Mouse (Mus musculus): ENCODE measurements around the gene Mgat1.

Gene Mgat1

DNA sequence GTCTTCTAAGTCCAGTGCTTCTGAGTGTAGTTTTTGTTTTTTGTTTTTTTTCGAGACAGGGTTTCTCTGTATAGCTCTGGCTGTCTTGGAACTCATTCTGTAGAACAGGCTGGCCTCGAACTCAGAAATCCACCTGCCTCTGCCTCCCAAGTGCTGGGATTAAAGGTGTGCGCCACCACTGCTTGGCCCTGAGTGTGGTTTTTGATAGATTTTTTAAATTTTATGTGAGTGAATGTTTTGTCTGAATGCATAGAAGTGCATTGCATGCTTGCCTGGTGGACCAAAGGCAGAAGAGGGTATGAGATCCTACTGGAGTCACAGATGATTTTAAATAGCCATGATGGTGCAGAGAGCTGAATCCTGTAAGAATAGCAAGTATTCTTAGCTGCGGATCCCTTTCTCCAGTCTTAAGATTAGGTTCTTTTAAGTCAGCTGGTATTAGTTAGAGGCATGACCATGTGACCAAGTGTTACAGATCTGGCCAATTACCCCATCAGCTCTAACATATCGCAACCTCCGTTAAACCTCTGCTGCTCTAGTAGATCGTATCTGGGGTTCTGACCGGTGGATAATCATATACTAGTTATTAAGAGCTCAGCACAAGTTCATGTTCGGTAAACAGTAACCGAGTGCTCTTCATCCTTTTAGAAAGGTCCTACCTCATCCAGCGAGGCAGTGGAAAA is 906 bp upstream of the Mgat1 start:
- DNase-seq (ENCODE audit: low spot score): no peak

- DNase-seq (ENCODE audit: low spot score): no peak
Observed at GRCm38 (mm10) chr11:49244595-49244930, 572 bp downstream of the Mgat1 start.

GRCm38 (mm10) chr11:49245176-49245575 is 1.2 kb downstream of the Mgat1 start:
- no peak for DNase-seq (ENCODE audit: low spot score)

DNA sequence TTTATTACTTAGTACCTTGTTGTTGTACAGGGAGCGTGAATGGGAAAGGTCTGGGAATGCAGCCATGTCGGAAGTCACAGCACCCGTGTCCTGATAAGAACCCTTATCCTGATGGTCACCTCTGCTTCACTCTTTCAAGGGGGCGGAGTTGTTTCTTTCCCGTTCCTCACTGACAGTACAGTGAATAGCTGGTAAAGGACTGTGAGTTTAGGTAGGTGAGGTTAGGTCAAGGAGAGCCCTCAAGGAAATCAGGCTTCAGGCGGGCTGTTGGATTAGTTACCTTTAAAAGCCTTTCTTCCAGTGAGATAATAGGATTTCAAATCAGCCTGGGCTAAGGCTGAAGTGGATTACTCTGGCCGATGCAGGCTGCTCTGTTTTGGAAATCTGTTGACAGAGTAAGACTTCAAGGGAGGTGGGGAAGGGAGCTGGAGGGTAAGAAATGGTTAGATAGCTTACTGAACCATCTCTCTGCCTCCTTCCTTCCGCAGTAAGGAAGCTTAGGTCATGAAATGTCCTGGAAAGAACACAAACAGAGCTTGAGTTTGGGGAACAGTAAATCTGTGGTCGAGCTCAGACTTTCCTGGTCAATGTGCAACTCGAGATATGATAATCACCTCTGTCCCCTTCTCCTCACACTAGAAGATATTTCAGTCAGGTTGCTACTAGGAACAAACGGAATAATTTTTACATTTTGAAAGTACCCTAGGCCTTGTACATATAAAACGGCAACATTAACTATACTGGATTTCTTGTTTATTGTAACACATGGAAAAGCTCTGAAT is 1.8 kb downstream of the Mgat1 start:
- no peak for DNase-seq (ENCODE audit: low spot score)

DNA sequence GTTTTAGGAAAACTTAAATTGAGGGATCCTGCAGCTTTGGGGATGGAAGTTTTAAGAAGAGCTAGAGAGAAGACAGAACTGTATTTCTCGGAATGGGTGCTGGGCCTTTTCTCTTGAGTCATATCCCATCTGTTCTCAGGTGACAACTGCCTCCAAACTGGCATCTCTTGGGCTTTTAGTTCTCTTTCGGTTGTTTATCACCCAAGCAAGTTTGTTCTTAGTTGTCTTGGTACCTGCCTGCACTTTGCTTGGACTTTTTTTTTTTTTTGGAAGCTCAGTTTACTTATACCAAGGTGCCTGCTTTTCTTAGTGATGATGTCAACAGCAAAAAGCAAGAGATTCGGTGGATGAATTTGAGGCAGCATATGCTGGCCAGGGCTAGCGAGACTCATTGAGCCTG is 2.5 kb downstream of the Mgat1 start:
- DNase-seq (ENCODE audit: low spot score): no peak

- DNase-seq (ENCODE audit: low spot score): no peak
Observed at GRCm38 (mm10) chr11:49247255-49247654, 3.3 kb downstream of the Mgat1 start.

DNA sequence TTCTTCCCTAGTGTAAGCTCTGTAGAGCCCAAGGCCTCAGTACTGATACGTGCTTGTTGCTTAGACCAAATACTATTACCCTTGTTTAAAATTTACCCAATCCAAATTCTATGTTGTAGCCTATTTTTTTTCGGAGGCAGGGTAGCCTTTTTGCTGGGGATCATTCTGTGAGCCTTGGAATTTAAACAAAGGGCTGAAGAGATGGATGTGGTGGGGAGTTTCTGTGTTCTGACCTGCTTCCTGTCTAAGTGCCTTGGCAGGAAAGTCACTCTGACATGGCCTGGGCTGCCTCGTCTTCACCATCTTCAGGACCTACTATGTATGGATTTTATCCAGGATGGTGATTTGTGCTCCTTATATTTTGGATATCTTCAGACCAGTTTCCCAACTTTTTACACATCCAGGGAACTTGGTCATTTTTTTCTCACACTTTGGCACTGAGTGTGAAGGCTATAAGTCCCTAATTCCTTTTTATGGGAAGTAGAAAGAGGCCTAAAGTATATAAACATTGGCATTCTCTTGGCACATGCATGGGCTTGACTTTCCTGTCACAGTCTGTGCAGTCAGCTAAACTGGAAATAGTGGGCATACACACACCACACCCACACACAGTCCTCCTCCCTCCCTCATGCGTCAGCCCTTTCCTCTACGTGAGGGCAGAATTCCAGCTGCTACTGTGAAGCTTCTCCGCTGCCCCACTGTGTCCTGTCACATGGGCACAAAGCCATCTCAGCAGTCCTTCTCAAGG is 4.4 kb downstream of the Mgat1 start:
- DNase-seq (ENCODE audit: low spot score): no peak

- no peak for DNase-seq (ENCODE audit: low spot score)
Observed at GRCm38 (mm10) chr11:49248974-49249700, 5.1 kb downstream of the Mgat1 start.

DNA sequence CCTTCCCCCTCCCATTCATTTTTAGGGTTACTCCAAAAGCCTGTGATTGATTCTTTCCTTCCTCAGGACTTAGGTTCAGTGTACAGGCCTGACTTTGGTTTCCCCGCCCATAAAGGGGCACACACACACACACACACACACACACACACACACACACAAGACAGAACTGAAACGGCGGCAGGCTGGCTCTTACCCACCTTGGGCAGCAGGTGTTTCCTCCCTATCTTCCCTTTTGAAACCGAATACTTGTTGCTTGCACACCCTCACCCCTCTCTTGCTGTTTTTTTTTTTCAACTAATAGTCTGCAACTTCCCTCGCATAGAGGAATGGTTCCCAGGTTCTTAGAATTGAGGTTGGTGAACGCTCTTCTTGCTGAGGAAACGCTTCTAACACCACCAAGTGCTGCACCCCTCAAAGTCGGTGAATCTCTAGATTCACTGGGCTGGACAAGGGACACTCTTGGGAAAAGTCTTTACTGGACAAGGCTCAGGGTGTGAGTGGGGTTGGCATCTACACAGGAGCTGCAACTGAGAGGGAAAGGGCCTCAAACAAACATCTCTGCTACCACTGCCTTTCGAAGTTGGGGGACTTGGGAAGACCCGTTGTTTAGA is 5.9 kb downstream of the Mgat1 start:
- no peak for DNase-seq (ENCODE audit: low spot score)

DNA sequence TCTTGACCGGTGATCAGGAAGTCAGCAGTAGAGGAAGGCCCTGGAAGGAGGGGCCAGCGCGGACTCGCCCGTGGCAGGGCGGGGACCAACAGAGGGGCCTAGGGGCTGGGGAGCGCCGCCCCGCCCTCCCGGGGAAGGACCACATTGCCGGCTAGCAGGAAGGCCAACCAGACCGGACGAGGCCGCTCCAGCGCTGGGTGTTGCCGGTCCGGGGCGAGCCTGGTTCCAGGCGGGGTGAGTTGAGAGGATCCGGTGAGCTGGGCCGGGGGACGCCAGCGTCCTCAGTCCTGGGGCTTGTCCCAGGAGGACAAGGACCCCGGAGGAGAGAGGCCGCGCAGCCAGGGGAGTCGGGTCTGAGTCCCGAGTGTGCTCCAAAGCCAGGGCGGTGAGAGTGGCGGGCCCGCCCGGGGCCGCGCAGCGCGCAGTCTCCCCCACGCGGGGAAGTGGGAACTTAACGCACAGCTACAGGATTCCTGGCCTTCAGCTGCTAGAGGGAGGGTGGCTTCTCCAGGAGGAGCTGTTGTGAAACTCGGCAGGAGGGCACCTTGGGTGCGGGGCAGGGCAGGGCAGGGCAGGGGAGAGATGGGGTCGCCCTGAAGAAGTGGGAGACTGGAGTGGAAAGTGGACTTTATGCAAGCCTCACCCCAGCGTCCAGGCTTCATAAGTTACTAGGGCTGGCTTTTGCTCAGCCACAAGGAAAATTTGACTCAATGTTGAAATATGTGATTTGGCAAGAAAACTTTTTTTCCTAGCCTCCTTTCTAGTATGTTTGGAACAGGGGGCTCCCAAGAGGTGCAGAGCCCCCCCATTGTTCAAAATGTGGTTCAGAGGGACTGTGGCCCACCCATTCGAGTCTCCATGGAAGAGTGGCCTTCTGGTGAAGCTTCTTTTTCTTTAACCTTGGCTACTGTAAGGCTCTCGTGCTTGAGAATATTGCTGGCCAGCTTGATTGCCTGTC is 6.7 kb downstream of the Mgat1 start:
- DNase-seq (ENCODE audit: low spot score): peak; percentile 55

- no peak for DNase-seq (ENCODE audit: low spot score)
Observed at GRCm38 (mm10) chr11:49251380-49251761, 7.4 kb downstream of the Mgat1 start.

DNA sequence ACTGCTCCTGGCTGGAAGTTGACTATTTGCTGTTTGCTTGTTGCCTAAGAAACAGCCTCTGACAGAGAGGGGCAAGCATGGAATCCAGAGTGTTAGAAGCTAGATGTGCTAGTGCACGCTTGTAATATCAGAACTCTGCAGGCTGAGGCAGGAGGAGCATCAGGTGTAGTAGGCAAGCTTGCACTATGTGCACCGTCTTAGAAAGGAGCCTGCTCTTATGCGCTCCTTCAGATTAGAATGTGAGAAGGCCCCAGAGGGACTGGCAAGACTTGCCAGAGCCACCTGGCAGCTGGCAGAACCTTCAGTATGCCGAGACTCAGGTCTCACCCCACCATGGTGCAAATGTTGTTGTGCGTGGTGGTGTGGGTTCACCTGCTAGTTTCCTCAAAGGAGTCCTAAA is 8.1 kb downstream of the Mgat1 start:
- no peak for DNase-seq (ENCODE audit: low spot score)

DNA sequence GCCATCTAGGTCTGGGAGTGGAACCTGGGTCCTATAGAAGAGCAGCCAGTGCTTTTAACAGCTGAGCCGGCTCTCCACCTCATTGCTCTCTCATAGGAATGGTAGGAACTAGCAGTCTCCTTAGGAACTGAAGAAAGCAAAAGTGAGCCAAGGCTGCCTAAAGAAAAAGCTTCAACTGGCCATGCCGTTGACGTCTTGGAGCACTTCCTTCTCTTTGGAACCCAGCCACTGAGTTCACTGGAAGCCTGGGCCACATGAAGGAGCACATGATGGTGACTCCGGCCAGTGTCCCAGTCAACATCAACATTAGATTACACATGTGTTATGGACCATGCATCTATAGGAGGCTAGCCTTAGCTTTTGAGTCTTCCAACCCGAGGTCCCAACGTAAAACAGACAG is 9.0 kb downstream of the Mgat1 start:
- no peak for DNase-seq (ENCODE audit: low spot score)

- DNase-seq (ENCODE audit: low spot score): no peak
Observed at GRCm38 (mm10) chr11:49259296-49259695, 15.3 kb downstream of the Mgat1 start.

GRCm38 (mm10) chr11:49259829-49260228 is 15.8 kb downstream of the Mgat1 start:
- no peak for DNase-seq (ENCODE audit: low spot score)

GRCm38 (mm10) chr11:49260598-49261312 is 16.8 kb downstream of the Mgat1 start:
- no peak for DNase-seq (ENCODE audit: low spot score)

DNA sequence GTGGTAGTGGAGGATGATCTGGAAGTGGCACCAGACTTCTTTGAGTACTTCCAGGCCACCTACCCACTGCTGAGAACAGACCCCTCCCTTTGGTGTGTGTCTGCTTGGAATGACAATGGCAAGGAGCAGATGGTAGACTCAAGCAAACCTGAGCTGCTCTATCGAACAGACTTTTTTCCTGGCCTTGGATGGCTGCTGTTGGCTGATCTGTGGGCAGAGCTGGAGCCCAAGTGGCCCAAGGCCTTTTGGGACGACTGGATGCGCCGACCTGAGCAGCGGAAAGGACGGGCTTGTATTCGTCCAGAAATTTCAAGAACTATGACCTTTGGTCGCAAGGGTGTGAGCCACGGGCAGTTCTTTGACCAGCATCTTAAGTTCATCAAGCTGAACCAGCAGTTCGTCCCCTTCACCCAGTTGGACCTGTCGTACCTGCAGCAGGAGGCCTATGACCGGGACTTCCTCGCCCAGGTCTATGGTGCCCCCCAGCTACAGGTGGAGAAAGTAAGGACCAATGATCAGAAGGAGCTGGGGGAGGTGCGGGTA is 17.4 kb downstream of the Mgat1 start:
- DNase-seq (ENCODE audit: low spot score): no peak

DNA sequence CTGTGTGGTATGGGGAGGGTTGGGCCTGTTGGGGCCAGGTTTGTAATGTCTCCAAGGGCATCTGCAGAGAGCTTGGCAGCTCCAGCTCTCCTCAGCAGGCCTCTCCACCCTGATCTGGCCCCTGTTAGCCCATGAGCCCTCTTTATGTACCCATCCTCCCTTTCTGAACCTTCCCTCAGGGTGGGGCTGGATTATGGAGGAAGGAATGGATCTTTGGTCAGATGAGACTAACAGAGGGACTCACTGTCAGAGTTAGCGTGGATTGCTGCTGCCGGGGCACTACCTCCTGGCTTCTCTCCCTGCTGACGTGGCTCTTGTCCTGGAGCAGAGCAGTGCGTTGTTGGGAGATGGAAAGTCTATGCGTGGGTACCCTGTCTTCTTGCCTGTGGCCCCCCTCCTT is 18.3 kb downstream of the Mgat1 start:
- no peak for DNase-seq (ENCODE audit: low spot score)

DNA sequence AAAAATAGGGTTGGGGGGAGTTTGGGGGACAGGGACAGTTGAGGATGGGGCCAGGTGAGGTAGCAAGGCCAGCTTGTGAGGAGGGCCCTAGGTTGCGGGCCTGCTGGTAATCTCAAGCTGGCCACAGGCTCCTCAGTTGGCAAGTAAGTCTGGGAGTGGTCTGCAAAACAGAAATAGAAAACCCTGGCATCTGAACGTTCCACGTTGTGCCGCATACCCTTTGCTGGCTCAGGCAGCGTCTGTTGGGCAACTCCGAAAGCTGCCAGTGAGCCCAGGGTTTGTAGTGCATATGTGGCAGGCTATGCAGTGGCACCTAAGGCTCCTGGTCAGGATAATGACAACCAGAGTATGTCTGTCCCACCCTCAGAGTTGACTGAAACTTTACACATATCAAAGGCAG is 19.2 kb downstream of the Mgat1 start:
- DNase-seq (ENCODE audit: low spot score): no peak

- no peak for DNase-seq (ENCODE audit: low spot score)
Observed at GRCm38 (mm10) chr11:49264081-49264480, 20.1 kb downstream of the Mgat1 start.
